Mouse (Mus musculus) gastrocnemius, adult 8-10 months (tissue): ENCODE results near the gene Mroh2a. TPM values are rescaled to one million over a fixed set of nuclear protein-coding genes. Genes with fewer than 3 reads are reported as not detected.
A peak's percentile ranks its signal among the peaks of the same experiment; 100 is the strongest.

Experiments used
- DNase-seq, 2 experiments: peaks; one replicate each; pipeline ENCODE4 v3.0.0; 2022; ENCODE audit warnings: low spot score in 2 of 2
- total RNA-seq, 4 experiments: library from RNA; stranded (reverse); gene quantifications; 2 replicates each; pipeline ENCODE4 v1.2.4; 2022

Gene Mroh2a
- total RNA-seq, 4 experiments from 2014 or later, result not detected

DNA sequence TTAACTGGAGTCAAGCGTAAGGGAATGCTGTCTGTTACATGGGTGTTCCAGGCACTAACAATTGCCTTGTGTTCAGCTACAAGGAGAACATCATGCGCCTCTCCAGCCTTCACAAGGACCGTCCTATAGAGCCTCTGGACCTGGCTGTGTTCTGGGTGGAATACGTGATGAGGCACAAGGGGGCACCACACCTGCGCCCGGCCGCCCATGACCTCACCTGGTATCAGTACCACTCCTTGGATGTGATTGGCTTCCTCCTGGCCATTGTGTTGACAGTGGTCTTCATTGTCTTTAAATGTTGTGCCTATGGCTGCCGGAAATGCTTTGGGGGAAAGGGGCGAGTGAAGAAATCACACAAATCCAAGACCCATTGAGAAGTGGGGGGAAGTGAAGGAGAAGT, 8.7 kb upstream of the Mroh2a start:
- DNase-seq, result peak in 1 of 2 experiments; percentile 14

- no peak for DNase-seq
Observed at GRCm38 (mm10) chr1:88218591-88218990, 8.2 kb upstream of the Mroh2a start.

DNA sequence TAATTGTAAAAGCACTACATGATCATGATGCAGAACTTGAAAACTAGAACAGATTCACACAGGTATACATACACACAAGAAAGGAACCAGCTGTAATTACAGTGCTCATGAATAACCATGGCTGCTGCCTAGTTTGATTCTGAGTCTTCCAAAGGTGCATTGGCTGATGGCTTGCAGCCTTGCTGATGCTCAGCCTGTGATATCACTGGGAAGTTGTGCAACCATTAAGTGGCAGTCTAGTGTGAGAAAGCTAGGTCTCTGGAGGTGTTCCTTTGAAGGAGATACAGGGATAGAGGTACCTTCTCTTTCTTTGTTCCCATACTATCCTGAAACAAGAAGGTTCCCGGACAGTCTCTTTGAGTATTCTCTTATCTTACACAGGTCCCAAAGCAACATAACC, 7.7 kb upstream of the Mroh2a start:
- no peak for DNase-seq

DNA sequence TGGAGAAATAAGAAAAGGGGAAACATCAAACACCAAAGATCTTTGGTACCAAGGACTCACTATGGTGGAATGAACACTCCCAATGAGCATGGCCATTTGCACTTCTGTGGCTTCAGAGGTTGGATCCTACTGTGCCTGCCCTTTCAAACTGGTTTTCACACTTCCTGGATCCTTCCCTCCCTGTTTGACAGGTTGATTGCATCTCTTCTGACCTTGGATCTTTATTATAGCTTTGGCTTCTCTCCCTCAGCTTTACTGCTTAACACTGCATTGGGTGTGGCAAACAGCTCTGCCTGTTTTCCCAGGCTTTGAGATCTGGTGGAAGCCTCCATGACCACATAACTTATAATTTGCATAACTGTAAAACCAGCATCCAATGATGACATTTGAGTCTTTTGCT, 6.5 kb upstream of the Mroh2a start:
- no peak for DNase-seq

- no peak for DNase-seq
Observed at GRCm38 (mm10) chr1:88222216-88222615, 4.6 kb upstream of the Mroh2a start.

GRCm38 (mm10) chr1:88223011-88223515, 3.7 kb upstream of the Mroh2a start:
- peak in 1 of 2 experiments; percentile 6 for DNase-seq

DNA sequence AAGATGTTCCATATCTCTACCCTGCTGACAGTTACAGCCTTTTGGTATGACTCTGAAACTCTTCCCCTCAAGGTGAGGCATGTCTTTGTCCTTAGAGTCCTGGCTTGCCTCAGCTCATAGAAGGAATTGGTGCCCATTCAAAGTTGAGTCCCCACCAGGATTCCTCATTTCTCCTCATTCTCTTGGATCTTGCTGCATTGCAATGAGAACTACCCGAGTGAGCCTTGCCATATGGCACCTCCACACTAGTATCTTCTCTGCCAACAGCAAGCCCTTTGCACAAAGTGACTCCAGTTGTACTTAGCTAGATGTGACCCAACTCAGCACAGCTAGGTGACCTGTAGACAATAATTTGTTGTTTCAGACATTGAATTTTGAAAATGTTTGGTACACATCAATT, 3.2 kb upstream of the Mroh2a start:
- peak; percentile 5 to 6 for DNase-seq

DNA sequence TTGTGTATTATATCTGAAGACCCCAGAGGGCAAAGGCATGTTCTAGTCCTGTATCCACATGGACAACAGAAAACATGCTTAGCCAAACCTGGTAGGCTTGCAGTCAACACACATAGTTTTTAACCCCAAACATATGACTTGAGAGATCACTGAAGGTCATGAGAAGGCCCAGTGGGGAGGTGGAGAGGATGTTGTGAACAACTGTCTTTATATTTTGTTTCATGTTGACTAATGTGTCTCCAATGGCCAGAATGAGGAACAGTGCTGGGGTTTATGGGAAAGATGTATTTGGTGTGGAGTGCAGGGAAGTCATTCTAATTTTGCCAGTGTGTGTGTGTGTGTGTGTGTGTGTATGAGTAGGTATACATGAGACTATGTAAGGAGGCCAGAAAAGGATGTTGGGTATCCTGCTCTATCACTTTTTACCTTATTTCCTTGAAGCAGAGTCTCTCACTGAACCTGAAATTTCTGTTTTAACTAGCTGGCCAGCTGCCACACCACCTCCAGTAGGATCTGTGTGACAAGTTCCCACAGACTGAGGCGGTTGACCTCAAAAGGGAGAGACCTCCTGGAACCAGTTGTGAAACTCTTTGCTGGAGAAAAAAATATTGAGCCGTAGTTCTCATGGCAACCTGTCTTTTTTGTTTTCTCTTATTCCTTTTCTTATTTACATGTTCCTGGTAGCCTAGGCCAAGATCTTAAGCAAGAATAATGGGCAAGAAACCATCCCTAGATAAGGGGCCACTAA, 2.6 kb upstream of the Mroh2a start:
- DNase-seq, result peak in 1 of 2 experiments; percentile 2

- peak in 1 of 2 experiments; percentile 1 for DNase-seq
Observed at GRCm38 (mm10) chr1:88225301-88225700, 1.5 kb upstream of the Mroh2a start.

GRCm38 (mm10) chr1:88225741-88226140, 1.0 kb upstream of the Mroh2a start:
- peak; percentile 3 to 4 for DNase-seq

DNA sequence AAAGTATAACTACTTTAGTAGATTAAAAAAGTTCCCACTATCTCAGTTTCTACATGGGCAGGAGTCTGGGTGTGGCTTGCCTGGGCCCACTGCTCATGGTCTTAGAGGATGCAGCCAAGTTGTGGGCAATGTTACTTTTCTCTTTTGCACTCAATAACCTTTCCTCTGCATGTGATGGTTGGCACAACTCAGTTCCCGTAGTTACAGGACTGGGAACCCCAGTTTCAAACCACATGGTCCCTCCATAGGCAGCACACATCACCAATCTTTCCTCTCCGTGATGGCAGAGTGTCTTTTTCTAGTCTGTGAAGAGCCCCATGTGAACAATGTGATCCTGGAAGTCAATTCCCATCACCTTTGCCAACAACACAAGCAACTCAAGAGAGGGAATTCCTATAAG, 696 bp downstream of the Mroh2a start:
- peak in 1 of 2 experiments; percentile 3 for DNase-seq

GRCm38 (mm10) chr1:88228121-88228520, 1.3 kb downstream of the Mroh2a start:
- DNase-seq, result peak; percentile 15 to 16

DNA sequence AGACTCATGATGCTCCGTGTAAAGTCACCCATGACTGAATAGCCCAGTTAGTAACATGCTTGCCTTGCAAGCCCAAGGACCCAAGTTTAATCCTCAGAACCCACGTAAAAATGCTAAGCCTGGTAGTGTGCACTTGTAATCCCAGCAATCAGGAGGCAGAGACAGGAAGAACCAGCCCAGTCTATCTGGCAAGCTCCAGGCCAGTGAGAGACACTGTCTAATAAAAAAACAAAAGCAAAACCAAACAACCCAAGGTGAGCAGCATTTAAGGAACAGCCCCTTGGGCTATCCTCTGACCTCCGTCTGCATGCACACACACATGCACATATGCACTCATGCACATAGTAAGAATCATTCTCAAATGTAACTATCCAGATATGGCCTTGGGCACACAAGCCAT, 2.8 kb downstream of the Mroh2a start:
- peak in 1 of 2 experiments; percentile 4 for DNase-seq

- no peak for DNase-seq
Observed at GRCm38 (mm10) chr1:88229986-88230385, 3.2 kb downstream of the Mroh2a start.

GRCm38 (mm10) chr1:88230421-88230820, 3.6 kb downstream of the Mroh2a start:
- peak in 1 of 2 experiments; percentile 19 for DNase-seq

DNA sequence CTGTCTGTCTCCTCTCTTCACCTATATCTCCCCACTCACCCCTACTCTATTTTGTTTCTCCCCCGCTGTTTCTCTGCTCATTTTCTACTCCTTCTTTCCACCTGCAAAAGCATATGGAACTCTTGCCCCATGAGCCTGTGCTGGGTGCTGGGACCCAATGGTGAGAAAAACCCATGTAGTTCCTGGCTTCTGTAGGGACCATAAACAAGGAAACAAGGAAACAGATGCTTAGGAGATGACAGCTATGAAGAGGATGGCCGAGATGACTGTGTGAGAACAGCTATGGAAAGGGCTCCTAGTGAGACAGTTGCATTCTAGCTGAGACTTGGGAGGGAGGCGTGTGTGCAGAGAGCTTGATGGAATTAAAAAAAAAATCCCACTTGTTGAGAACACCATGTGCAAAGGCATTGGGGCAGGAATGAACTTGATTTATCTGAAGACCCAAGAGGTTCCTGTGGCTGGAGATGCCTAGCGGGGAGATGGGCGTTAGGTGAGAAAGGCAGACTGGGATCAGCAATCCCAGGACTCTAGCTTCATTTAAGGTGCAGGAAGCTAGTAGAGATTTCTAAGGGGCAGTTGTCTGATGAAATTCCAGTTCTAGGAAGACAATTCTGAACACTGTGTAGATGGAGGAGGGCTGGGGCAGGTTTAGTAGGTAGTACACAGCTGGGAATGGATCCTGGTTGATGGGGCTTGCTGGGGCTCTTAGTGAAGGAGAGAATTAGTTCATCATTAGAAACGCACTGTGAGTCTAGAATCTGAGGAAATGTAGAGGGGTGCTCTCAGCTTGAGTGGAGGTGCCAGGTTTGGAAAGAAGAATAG, 4.4 kb downstream of the Mroh2a start:
- DNase-seq, result peak in 1 of 2 experiments; percentile 5

DNA sequence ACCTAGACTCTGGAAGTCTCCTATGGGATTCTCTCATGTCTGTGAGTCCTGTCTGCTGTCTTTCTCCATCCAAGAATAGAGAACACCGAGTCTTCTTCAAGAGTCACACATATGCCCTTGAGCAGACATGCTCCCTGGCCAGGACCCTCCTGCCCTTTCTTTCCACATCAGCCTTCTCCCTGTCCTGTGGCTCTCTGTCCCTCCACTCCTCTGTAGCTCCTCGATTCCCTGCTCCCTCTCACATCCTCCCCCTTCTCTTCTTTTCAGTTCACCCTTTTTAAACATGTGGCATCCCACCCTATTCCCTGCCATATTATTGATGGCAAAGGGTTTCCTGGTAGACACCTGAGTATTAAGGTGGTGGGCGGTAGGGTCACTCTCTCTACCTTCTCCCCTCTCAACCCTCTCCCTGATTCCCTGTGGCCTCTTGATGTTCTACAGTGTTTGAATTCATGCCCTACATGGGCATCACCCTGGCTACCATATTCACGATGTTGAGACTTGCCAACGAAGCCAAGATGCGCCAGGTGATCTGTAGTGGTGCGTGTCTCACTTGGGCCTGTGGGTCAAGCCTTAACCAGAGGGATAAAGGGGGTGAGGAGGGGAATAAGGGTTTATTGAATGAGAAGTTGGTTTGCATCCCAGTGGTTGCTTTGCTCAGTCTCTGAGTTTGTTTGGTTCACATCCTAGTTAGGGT, 5.2 kb downstream of the Mroh2a start:
- peak in 1 of 2 experiments; percentile 8 for DNase-seq

DNA sequence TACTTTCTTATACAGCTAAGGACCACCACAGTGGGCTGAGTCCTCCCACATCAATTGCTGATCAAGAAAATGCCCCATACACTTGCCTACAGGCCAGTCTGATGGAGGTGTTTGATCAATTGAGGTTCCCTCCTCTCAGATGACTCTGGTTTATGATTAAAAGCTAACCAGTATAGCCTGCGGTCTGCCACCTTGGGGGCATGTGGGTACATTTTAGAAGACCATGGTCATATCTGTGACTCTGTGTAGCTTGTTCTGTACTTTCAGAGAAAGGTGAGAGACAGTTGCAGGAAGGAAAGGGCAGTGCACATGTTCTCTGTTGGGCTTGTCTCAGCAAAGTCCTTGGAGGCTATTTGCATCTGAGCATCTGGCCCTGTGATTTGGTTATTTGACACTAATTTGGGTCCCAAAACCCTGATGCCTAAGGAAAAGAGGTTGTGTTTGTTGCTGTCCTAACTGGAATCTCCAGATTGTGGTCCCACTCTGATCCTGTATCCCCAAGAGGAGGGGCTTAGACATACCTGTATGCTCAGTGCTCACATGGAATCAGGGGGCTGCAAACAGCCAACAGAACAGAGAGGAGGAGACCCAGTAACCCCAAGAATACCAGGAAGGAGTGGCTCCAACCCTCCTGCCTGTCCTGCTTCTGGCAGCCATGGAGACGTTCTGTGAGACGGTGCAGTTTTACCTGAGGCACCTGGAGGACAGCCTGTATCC, 6.0 kb downstream of the Mroh2a start:
- peak in 1 of 2 experiments; percentile 6 for DNase-seq

DNA sequence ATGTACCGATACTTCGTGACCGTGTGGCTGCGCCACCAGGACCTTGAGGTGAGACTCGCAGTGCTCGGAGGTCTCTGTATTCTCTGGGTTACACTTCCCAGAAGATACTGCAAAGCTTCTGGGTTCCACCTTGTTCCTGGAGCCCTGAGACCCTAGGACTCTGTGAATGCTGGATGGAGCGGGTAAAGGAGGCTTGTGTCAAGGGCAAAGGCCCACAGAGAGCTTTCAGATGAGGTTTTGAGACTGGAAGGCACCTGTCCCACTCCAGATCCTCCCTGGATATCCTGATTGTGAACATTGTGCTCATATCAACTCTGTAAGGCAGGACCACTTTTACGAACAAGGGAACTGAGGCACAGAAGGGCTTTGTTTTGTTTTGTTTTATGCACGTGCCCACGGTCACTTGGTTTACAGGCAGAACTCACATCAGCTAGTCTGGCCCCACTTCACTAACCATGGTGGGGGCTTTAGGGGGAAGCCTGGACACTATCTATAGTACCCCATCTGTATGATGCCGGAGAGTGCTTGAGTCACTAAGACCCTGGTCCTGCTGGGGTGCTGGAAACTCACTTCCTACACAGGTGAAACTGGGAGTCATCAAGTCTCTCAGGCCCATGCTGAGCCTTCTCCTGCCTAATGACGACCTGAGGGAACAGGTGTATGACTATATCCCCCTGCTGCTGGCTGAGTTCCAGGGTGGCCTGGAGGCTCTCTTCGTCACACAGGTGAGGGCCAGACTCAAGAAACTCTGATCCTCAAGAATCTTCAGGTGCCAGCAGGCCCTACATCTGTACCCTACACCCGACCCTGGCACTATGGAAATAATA, 6.8 kb downstream of the Mroh2a start:
- peak in 1 of 2 experiments; percentile 35 for DNase-seq

DNA sequence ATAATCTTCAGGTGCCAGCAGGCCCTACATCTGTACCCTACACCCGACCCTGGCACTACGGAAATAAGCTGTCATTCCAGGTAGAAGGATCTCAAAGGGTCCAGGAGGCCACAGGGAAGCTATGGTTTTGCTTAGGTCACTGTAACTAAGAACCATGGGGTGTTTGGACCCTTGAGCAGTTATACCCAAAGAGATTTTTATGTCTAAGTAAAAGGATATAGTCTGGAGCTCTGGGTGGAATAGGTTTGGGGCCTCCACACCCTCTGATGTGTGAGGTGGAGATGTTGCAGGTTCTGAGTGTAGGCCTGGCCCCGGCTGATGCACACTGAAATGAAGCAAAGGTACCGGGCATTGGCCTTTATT, 7.4 kb downstream of the Mroh2a start:
- DNase-seq, result no peak
